Mouse (Mus musculus): ENCODE data around the gene Yipf1.

Gene Yipf1

DNA sequence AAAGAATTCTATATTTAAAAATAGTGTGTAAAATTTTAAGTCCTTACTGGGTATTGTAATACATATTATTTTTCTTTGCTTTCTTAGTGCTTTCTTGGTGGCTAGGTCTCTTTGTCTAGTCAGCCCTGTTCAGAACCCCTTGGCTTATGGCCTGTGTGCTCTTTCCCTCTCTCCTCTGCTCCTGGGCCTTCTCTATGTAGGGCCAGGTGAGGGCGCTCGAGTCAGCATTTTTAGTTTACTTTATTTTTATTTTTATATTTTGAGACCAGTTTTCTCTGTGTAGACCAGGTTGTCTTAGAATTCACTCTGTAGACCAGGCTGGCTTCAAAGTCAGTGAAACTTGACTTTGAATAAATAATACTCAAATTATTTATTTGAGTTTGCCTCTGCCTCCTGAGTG, 58.1 kb downstream of the Yipf1 start:
- no peak for DNase-seq (ENCODE audit: low spot score)

DNA sequence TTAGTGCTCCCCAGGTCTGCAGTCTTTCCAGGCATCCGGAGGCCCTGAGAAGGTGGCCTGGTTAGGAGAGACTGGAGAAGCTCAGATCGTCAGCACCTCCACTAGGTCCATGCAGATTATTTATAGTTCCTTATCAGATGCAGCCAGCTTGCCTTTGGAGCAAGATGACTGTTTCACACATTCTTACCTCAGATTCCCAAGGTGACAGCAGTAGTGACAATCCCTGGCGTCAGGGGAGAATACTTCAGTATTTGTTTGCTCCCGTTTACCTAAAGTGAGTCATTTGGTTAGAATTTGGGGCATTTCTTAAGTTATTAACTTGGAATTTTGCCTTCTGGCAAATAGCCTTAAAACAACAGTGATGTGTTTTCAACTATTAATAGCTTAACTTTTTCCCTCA, 60.5 kb downstream of the Yipf1 start:
- DNase-seq (ENCODE audit: low spot score) = no peak

- DNase-seq (ENCODE audit: low spot score) = no peak
These were observed 64.8 kb downstream of the Yipf1 start for GRCm38 (mm10) chr4:107378954-107379353.

GRCm38 (mm10) chr4:107380871-107381270, 66.7 kb downstream of the Yipf1 start:
- DNase-seq (ENCODE audit: low spot score) = no peak

GRCm38 (mm10) chr4:107387038-107387437, 72.9 kb downstream of the Yipf1 start:
- peak; percentile 3 for DNase-seq (ENCODE audit: low spot score)

- no peak for DNase-seq (ENCODE audit: low spot score)
These were observed 73.3 kb downstream of the Yipf1 start for GRCm38 (mm10) chr4:107387465-107387864.

DNA sequence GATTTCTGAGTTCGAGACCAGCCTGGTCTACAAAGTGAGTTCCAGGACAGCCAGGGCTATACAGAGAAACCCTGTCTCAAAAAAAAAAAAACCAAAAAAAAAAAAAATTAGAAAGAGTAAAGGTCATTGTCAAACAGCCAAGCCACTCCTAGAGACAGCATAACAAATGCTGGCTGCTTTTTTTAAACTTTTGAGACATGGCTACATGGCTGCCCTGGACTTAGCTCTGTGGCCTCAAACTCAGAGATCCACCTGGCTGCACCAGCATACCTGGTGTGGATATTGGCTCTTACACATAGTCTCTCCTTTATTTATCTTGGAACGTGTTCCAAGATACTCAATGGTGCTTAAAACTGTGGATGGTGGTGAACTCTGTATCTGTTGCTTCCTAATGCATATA, 74.1 kb downstream of the Yipf1 start:
- DNase-seq (ENCODE audit: low spot score) = no peak

DNA sequence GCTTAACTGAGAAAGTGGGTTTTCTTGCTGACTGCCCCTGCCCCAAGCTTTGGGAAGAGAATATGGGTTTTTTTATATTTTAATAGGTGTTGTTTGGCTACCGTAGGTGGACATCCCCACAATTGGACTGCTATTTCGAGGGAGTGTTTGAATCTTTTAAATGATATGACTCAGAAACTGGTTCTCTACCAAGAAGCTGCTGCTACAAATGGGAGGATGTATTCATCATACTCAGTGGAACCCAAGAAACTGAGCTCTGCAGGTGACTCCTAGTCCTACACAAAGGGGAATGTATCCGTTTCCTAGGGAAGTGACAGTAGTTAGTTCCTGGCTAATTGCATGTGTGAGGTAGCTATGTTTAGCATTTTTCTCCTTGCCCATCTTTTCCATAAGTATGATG, 75.2 kb downstream of the Yipf1 start:
- no peak for DNase-seq (ENCODE audit: low spot score)

- no peak for DNase-seq (ENCODE audit: low spot score)
These were observed 79.6 kb downstream of the Yipf1 start for GRCm38 (mm10) chr4:107393771-107394170.

All from lung, postnatal 25 days (tissue).